Mouse (Mus musculus): ENCODE data around the gene Mpc1.

Gene Mpc1

DNA sequence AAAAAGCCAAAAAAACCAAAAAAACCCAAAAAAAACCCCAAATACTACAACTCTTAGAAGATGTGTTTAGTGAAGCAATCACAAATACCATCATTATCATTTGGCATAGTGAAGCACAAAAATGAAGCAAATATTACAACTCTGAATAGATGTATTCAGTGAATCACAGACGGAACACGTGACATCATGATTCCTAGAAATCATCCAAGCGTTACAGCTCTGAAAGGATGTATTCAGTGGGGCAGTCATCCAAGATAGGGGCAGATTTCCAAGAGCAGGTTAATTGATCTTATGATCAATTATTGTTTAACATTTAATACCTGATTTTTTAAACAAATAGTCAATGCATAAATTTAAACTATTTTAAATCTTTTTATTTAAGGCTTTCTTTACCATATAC, 5.4 kb upstream of the Mpc1 start:
- DNase-seq (ENCODE audit: extremely low read depth, low read depth, low spot score) = no peak

DNA sequence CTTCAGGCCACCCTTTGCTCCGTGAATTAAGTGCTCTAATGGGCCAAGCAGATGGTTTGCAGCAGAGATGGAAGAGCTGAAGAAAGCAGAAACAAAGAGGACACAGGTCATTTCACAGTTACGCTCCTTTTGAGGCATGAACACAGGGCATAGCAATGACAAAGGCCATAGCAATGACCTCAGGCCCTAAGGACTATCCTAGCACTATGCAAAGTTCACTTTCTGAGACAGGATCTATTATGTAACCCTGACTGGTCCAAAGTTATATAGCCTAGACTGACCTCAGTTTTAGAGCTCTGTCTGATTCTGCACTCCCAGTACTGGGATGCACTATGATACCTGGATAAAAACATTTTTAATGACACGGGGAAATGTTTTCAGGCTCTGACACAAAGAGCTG, 4.3 kb upstream of the Mpc1 start:
- no peak for DNase-seq (ENCODE audit: extremely low read depth, low read depth, low spot score)

DNA sequence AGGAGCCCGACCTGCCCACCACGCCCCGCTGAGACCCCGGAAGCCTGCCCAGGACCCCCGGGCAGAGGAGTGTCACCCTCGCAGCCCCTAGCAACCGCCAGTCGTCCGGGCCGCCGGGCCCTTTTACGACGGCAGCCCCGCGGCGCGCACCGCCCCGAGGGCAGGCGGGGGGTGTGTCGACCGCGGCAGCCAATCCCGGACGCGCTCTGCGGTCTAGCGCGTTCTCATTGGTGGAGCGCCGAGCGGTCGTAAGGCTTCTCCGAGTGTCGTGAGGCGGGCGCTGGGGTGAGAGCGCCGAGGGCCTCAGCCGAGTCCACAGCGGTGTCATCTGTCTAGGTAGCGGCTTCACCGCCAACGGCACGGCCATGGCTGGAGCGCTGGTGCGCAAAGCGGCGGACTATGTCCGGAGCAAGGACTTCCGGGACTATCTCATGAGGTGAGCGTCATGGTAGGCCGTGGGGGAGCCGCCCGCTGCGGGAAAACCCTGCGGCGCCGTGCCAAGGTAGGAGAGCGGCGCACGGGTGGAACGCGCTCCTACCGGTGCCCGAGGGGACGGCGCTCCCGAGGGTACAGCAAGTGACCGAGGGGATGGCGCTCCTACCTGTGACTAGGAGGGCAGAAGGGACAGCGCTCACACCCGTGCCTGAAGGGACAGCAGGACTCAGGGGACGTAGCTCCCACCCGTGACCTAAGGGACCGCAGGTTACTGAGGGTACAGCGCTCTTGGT, 986 bp downstream of the Mpc1 start:
- DNase-seq (ENCODE audit: extremely low read depth, low read depth, low spot score) = no peak

DNA sequence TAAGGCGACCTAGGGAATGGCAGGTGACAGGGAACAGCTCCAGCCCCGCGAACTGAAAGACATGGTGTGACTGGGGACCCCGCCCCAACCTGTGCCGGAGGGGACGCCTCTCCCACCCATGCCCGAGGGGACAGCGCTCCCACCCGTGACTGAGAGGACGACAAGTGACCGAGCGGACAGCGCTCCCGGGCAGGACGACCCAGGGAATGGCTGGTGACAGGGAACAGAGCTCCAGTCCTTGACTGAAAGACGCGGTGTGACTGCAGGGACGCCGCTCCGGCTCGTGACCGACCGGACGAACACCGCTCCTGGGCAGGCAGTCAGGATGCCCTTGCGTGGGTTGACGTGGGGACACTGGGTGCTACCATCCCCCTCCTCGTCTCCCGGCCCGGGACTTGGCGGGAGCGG, 1.6 kb downstream of the Mpc1 start:
- no peak for DNase-seq (ENCODE audit: extremely low read depth, low read depth, low spot score)

DNA sequence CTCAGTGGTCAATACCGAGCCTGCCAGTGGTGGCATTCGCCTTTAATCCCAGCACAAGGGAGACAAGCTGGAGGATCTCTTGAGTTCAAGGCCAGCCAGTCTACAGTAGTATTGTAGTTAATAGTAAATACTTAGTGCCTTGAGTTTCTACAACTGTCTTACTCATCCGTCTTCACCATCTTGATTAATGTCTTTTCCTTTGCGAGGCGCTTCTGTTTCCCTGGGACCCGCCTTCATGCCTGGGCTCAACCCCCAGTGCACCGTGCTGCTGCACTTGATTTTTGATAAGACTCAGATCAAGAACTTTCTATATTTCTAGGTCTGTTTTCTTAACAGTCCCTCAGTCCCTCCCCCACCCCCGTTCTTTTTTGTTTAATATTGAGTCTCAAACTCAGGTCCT, 2.4 kb downstream of the Mpc1 start:
- DNase-seq (ENCODE audit: extremely low read depth, low read depth, low spot score) = no peak

DNA sequence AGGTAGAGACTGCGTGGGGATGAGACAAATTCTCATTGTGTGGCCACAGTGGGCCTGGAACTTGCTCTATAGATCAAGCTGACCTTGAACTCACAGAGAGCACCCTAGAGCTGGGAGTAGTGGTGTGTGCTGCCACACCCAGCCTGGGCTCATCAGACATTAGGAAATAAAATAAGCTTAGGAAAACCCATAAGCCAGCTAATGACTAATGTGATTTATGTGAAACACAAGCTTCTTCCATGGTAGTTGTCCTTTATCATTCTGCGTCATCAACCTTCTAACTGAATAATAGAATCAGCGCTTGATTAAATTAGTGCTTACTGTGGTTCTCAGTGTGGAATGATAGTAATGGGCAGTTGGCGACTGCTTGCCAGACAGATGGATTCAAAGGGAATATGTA, 4.3 kb downstream of the Mpc1 start:
- no peak for DNase-seq (ENCODE audit: extremely low read depth, low read depth, low spot score)

DNA sequence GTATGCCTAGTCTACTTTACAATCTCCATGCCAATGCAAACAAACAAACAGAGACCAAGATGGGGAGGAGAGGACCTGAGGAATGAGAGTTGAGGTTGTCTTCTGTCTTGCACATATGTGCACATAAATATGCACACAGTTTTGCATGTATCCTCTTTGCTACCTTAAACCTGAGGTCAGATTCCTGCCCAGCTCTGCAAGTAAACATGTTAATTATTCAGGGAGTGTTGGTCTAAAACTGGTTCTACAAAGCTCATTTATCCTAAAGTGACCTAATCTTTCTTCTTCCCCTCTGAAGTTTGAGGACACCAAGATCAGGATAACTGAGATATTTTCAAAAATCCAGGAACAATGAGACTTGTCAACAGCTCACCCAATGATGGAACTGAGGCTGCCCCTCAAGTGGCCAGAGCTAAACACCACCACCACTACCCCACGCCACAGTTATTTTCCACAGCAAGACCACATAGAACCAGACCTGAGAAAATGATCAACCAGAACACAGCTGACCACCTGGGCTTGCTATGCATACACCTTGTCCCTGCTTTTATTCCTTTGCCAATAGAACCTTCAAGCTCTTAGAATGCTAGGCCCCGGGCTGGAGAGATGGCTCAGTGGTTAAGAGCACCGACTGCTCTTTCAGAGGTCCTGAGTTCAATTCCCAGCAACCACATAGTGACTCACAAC, 7.4 kb downstream of the Mpc1 start:
- DNase-seq (ENCODE audit: extremely low read depth, low read depth, low spot score) = no peak

DNA sequence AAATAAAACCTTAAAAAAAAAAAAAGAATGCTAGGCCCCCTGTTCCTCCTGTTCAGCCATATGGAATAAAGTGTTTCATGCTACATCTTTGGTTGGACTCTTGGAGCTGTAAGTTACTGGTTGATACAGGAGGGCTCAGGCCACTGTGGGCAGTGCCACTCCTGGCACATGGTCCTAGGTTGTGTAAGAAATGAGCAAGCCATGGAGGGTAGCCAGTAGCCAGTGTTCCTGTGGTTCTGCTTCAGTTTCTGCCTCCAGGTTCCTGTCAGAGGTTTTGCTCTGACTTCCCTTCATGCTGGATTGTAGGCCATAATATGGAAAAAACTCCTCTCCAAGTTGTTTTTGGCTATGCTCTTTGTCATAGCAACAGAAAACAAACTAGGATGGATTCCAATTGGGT, 8.0 kb downstream of the Mpc1 start:
- no peak for DNase-seq (ENCODE audit: extremely low read depth, low read depth, low spot score)

DNA sequence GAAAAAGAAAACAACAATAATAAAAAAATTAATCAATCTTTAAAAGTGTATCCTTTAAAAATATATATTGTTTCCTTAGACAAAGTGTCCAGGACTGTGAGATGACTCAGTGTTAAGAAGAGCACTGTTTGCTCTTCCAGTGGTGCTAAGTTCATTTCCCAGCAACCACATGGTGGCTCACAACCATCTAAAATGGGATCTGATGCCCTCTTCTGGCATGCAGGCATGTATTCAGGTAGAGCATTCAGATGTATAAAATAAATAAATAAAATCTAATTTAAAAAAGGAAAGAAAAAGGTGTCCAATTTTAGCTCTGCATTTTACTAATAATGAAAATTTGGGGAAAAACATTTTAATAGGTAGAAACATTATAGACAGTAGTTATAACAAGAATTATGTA, 13.1 kb downstream of the Mpc1 start:
- DNase-seq (ENCODE audit: extremely low read depth, low read depth, low spot score) = no peak

DNA sequence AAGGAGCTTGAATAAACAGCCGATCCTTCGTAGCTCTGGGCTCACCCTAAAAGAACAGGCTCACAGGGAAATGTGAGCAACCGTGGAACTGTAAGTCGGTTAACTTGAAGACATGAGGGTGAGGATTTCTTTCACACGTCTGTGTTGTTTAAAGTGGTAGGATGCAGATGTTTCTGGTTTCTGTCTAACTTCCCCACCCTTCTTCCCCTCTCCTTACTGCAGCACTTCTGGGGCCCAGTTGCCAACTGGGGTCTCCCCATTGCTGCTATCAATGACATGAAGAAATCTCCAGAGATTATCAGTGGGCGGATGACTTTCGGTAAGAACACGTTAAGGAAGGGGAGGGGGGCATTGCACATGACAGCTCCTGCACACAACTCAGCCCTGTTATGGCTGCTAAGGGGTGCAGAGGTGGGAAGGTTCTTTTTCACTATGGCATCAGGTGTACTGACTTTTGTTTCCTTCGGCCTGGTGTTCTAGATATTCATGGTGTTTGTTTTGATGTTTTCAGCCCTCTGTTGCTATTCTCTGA, 13.7 kb downstream of the Mpc1 start:
- no peak for DNase-seq (ENCODE audit: extremely low read depth, low read depth, low spot score)

DNA sequence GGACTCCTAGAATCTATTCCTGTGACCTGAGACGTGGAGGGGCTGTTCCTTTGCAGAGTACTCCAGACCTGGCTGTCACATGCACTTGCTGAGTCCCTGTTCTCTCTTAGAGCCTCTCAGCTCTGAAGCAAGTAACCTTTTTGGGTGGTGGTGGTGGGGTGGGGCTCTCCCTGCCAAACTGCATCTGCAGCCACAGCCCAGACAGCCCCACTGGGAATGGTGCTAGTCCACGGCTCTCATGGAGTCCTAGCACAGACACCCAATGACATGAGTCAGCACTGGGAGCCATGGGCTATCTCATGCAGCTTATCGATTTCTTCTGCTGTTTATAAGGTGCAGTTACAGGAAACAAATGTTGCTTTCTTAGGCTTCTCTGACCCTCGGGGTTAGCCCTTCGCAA, 15.0 kb downstream of the Mpc1 start:
- DNase-seq (ENCODE audit: extremely low read depth, low read depth, low spot score) = no peak

DNA sequence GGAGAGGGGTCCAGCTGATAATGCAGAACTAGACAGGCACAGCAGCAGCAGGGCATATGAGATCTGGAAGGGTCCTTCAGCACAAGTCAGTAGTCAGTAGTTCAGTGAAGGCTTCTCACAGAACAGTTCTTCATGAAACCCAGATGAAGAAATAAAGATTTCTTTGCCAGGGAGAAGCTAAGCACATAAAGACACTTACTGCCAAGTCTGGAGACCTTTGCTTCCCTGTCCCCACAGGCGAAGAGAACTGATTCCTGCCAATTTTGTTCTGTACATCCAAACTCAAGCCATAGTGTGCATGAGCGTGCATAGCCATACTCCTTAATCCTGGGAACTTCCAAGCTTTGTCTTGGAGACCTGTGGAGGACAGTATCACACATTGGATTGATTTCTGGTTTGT, 15.6 kb downstream of the Mpc1 start:
- DNase-seq (ENCODE audit: extremely low read depth, low read depth, low spot score) = no peak

DNA sequence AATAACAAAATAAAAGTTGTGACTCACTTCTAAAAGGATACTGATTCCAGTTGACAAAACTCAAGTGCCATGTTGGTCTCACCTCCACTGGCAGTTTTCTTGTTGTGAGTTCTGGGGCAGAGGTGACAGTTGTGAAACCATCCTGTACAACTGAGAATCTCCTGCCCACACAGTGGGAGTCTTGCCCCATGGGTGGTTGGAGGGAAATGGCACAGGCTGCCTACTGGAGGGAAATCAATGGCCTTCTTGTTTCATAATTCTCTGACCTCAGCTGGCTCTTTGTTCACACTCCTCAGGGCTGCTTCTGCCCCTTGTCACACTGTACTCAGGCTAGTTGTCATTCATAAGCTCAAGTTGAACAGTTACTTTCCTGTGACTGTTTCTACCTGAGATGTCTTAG, 16.8 kb downstream of the Mpc1 start:
- DNase-seq (ENCODE audit: extremely low read depth, low read depth, low spot score) = peak; percentile 96

DNA sequence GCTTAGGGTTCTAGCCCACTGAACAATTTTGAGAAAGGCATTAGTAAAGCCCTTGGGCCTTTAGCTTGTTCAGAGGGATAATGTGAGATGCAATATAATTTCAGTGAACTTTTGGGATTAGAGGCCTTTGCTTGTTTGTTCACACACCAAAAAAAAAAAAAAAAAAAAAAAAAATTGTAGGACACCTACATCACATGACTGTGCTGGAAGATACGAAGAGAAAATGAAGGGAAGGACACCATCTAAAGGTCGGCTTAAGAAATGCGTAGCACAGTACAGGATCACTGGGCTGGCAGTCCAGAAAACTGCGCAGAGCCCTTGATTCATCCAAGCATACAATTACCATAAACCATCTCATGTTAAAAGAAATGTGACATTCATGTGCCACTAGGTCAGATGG, 18.8 kb downstream of the Mpc1 start:
- DNase-seq (ENCODE audit: extremely low read depth, low read depth, low spot score) = no peak

DNA sequence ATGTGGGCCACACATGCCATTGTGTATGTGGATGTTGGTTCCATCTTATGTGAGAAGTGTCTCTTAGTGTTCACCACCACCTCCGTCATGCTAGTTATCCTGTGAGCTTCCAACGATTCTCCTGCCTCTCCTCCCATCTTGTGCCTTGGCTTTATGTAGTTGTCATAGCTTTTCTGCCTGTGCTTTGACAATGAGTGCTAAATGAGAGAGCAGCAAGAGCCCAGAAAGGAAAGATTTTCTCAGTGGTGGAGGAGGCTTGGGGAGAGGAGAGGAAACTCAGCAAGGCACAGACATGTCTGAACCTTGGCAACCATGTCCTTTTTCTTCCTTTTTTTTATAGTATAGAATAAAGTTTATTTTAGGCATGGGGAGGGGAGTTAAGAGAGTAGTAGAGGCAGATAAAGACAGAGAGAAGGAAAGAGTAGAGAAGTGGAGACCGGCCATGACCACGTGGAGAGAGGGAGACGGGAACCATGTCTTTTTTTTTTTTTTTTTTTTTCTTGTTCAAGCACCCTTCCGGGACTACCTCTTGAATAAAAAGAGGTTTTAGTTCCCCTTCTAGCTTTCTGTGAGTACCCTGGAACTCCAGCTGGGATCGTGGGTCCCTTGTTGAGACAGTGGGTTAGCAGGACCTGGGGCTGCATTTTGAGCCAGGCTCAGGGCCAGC, 20.2 kb downstream of the Mpc1 start:
- no peak for DNase-seq (ENCODE audit: extremely low read depth, low read depth, low spot score)

DNA sequence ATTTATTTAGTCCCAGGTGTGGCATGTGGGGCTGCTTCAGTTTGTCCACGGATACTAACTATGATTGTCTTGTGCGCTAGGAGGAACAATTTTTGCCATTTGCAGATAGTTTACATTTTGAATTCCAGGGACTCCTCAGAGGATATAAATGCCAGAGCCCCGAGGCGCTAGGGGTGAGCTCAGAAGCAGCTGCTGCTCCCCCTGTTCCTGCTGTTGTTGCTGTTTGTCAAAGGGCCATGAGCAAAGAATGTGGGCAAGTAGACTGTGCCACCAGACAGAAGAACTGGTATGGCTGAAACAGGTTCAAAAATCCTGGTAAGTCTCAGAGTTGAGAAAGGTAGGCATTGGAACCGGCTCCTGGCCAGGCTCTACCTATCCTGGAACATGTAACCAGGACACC, 21.0 kb downstream of the Mpc1 start:
- DNase-seq (ENCODE audit: extremely low read depth, low read depth, low spot score) = no peak

DNA sequence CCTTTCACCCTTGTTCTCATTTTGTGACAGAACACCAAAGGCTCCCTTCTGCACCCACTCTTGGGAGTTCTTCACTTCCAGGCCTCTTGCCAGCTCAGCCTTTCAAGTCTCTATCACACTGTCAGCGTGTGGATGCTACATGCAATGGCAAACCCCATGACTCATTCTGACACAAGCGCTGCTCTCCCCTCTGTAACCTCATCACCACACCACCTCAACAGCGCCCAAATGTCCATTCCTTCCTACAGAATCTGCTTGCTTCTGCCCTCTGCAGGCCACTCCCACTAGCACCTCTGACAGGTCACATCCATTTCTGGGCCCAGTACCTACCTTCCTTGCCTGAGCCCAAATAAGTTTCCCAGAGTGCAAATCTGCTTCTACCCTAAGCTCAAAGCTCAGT, 23.1 kb downstream of the Mpc1 start:
- DNase-seq (ENCODE audit: extremely low read depth, low read depth, low spot score) = no peak

DNA sequence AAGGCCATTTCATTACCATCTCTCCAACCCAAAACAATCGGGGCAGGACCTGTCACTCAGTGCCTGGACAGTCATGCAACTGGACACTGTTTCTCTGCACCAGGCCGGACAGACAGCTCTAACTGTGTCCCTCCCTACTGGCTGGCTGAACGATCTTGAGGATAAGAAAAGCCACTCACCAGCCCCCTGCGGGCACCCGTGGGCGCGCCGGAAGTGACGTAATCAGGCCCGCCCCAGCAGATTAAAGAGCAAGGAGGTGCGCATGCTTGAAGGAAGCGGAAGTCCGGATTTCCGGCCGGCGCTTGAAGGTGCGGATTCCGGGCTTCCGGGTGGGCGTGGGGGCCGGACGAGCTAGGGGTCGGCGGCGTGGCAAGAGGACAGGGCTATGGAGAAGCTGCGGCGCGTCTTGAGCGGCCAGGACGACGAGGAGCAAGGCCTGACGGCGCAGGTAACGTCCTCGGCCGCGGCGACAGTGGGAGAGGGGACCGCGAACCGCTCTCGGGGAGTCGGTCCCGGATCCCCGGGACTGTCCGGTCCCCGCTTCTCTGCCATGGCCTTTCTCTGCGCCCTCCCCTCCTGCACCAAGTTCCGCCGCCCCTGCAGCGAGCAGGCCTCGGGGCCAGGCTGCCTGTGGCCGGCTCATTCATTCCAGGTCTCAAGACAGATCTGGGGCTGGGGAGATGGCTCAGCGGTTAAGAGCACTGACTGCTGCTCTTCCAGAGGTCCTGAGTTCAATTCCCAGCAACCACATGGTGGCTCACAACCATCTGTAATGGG, 28.3 kb downstream of the Mpc1 start, which contains the start of gene Sft2d1:
Gene Sft2d1, plus strand, starts transcription at position 265 of the 777 bp plus-strand sequence.
- no peak for DNase-seq (ENCODE audit: extremely low read depth, low read depth, low spot score)

DNA sequence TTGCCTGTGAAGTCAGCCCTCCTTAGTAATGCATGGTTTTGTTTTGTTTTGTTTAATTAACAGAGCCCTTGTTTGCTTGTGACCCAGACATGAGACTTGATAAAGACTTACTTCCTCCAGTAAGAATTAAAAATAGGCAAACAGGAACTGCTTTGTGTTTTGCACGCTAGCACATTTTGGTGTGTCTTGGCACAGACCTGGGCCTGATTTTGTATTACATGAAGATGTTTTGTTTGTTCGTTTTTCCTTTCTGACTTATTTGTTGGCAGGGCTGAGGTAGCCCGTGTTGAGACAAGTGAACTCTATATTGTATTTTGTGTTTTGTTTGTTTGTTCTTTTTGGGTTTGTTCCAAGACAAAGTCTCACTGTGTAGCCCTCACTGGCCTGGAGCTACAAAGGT, 29.0 kb downstream of the Mpc1 start:
- no peak for DNase-seq (ENCODE audit: extremely low read depth, low read depth, low spot score)

DNA sequence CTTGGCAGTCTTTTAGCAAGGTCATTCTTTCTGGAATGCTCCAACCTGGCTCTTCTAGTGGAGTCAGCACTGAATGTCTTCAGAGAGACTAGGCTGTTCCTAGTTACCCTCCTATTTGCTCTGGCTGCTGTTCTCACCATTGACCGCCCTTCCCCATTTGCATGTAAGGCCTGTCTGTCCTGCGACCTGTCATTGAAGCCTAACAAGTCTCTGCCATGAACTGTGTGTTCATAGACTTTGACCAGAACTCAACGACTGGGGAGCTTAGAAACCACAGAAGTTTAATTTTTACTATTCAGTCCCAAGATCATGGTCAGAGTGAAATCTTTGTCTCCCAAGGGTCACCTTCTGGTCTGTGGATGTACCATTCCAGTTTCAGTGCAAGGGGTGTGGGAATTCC, 31.3 kb downstream of the Mpc1 start:
- DNase-seq (ENCODE audit: extremely low read depth, low read depth, low spot score) = no peak

DNA sequence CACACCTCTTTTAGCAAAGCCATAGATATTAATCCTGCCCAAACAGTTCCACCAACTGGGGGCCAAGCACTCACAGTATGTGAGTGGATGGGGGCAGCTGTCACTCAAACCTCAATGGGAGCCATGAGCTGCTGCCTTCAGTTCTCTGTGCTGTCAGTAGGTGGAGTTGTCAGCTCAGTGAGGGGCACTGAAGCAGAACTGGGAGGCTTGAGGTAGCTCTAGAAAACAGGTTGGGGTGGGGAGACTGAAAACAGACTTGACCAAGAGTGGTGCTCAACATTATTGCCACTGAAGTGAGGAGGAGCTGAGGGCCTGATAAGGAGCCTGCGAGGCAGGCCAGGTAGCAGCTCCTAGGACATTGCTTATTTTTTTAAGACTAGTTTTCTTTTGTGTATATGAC, 33.5 kb downstream of the Mpc1 start:
- DNase-seq (ENCODE audit: extremely low read depth, low read depth, low spot score) = no peak
